Mouse (Mus musculus) splenic B cell, adult 2 months (primary cell): ENCODE results near the gene Adamtsl4.
A peak's percentile ranks its signal among the peaks of the same experiment; 100 is the strongest.

Experiments
- DNase-seq: peaks from one replicate; pipeline ENCODE4 v3.0.0-alpha.2; 2011; ENCODE audit warnings: low read depth, low spot score
- H3K27me3 ChIP-seq: 2 replicates; pipeline ENCODE4 v1.6.1; 2012; ENCODE audit warnings: mild to moderate bottlenecking, low read length, moderate library complexity, mixed read lengths; ENCODE audit not compliant: control insufficient read depth, poor library complexity, insufficient read depth, severe bottlenecking
- H3K36me3 ChIP-seq: 2 replicates; pipeline ENCODE4 v1.6.1; 2012; ENCODE audit warnings: mild to moderate bottlenecking, low read length, moderate library complexity, mixed read lengths; ENCODE audit not compliant: control insufficient read depth, poor library complexity, insufficient read depth, severe bottlenecking

Gene Adamtsl4

GRCm38 (mm10) chr3:95687524-95688421 is at the start of gene Adamtsl4:
Adamtsl4 (minus strand) TSS chr3:95687917.
- peak; percentile 50 for DNase-seq
- Histone ChIP-seq H3K36me3 (no peaks in the 10 kb centered on the region), H3K27me3 (peaks cover 1% of the 10 kb centered on the region; the same call in 1 of the 2 replicates)

- DNase-seq = no peak
- H3K27me3 ChIP-seq = no peaks in the 10 kb centered on the region
- 0 out of 2 replicates have a peak, but pooled peaks cover 5% of the 10 kb centered on the region for H3K36me3 ChIP-seq
These were observed 47.5 kb upstream of the Adamtsl4 start for GRCm38 (mm10) chr3:95735071-95735670.

- DNase-seq = no peak
- 0 out of 2 replicates have a peak, but pooled peaks cover 5% of the 10 kb centered on the region for H3K36me3 ChIP-seq
- no peaks in the 10 kb centered on the region for H3K27me3 ChIP-seq
These were observed 46.5 kb upstream of the Adamtsl4 start for GRCm38 (mm10) chr3:95734092-95734702.

GRCm38 (mm10) chr3:95732744-95733521 is 45.2 kb upstream of the Adamtsl4 start:
- H3K36me3 ChIP-seq = 0 out of 2 replicates have a peak, but pooled peaks cover 5% of the 10 kb centered on the region
- DNase-seq = no peak
- no peaks in the 10 kb centered on the region for H3K27me3 ChIP-seq

GRCm38 (mm10) chr3:95732297-95732696 is 44.6 kb upstream of the Adamtsl4 start:
- DNase-seq = no peak
- no peaks in the 10 kb centered on the region for H3K27me3 ChIP-seq

GRCm38 (mm10) chr3:95731802-95732201 is 44.1 kb upstream of the Adamtsl4 start:
- no peak for DNase-seq
- Histone ChIP-seq H3K36me3 (0 out of 2 replicates have a peak, but pooled peaks cover 5% of the 10 kb centered on the region), H3K27me3 (no peaks in the 10 kb centered on the region)

More at GRCm38 (mm10) chr3:95732297-95732696, 44.6 kb upstream of the Adamtsl4 start:
- 0 out of 2 replicates have a peak, but pooled peaks cover 5% of the 10 kb centered on the region for H3K36me3 ChIP-seq

GRCm38 (mm10) chr3:95730431-95730830 is 42.7 kb upstream of the Adamtsl4 start:
- DNase-seq = no peak
- Histone ChIP-seq H3K27me3 (no peaks in the 10 kb centered on the region), H3K36me3 (0 out of 2 replicates have a peak, but pooled peaks cover 2% of the 10 kb centered on the region)

GRCm38 (mm10) chr3:95728906-95729305 is 41.2 kb upstream of the Adamtsl4 start:
- H3K36me3 ChIP-seq = no peaks in the 10 kb centered on the region
- no peaks in the 10 kb centered on the region for H3K27me3 ChIP-seq
- no peak for DNase-seq

GRCm38 (mm10) chr3:95726696-95727358 is 39.1 kb upstream of the Adamtsl4 start:
- DNase-seq = no peak
- H3K36me3 ChIP-seq = no peaks in the 10 kb centered on the region
- H3K27me3 ChIP-seq = no peaks in the 10 kb centered on the region

- H3K36me3 ChIP-seq = no peaks in the 10 kb centered on the region
- no peak for DNase-seq
- H3K27me3 ChIP-seq = no peaks in the 10 kb centered on the region
These were observed 38.1 kb upstream of the Adamtsl4 start for GRCm38 (mm10) chr3:95725863-95726262.

GRCm38 (mm10) chr3:95722386-95722785 is 34.7 kb upstream of the Adamtsl4 start:
- no peak for DNase-seq
- Histone ChIP-seq H3K36me3 (no peaks in the 10 kb centered on the region), H3K27me3 (no peaks in the 10 kb centered on the region)

GRCm38 (mm10) chr3:95718153-95718552 is 30.4 kb upstream of the Adamtsl4 start:
- DNase-seq = no peak
- Histone ChIP-seq H3K27me3 (no peaks in the 10 kb centered on the region), H3K36me3 (no peaks in the 10 kb centered on the region)

- no peaks in the 10 kb centered on the region for H3K27me3 ChIP-seq
- no peak for DNase-seq
- no peaks in the 10 kb centered on the region for H3K36me3 ChIP-seq
These were observed 28.4 kb upstream of the Adamtsl4 start for GRCm38 (mm10) chr3:95716075-95716474.

GRCm38 (mm10) chr3:95709967-95710366 is 22.2 kb upstream of the Adamtsl4 start:
- no peaks in the 10 kb centered on the region for H3K36me3 ChIP-seq
- no peak for DNase-seq

More at GRCm38 (mm10) chr3:95709967-95710366, 22.2 kb upstream of the Adamtsl4 start:
- H3K27me3 ChIP-seq = no peaks in the 10 kb centered on the region
